Mouse (Mus musculus): Measurements from ENCODE around the gene Sema5a.

Sema5a gene

GRCm38 (mm10) chr15:32626031-32626430 lies 381.4 kb downstream of the Sema5a start:
- in situ Hi-C loops (cut with MboI, MseI) = no loop called here

GRCm38 (mm10) chr15:32633713-32634112 lies 389.1 kb downstream of the Sema5a start:
- in situ Hi-C loops (cut with MboI, MseI) = no loop called here

GRCm38 (mm10) chr15:32637879-32638278 lies 393.3 kb downstream of the Sema5a start:
- in situ Hi-C loops (cut with MboI, MseI) = no loop called here

- in situ Hi-C loops (cut with MboI, MseI) = no loop called here
Measured at GRCm38 (mm10) chr15:32647061-32647687, 402.6 kb downstream of the Sema5a start.

GRCm38 (mm10) chr15:32654046-32654445 lies 409.4 kb downstream of the Sema5a start:
- in situ Hi-C loops (cut with MboI, MseI) = no loop called here

- in situ Hi-C loops (cut with MboI, MseI) = no loop called here
Measured at GRCm38 (mm10) chr15:32656017-32656416, 411.4 kb downstream of the Sema5a start.

- in situ Hi-C loops (cut with MboI, MseI) = no loop called here
Measured at GRCm38 (mm10) chr15:32676446-32676845, 431.8 kb downstream of the Sema5a start.

- in situ Hi-C loops (cut with MboI, MseI) = no loop called here
Measured at GRCm38 (mm10) chr15:32685152-32685551, 440.5 kb downstream of the Sema5a start.

- in situ Hi-C loops (cut with MboI, MseI) = loop anchor here (10.0 kb wide), 1 partner anchor 554 kb away; no protein-coding TSS in a partner anchor
Measured at GRCm38 (mm10) chr15:32691021-32691420, 446.4 kb downstream of the Sema5a start.

- in situ Hi-C loops (cut with MboI, MseI) = loop anchor here (10.0 kb wide), 1 partner anchor 552 kb away; no protein-coding TSS in a partner anchor
Measured at GRCm38 (mm10) chr15:32693006-32693405, 448.4 kb downstream of the Sema5a start.

- in situ Hi-C loops (cut with MboI, MseI) = no loop called here
Measured at GRCm38 (mm10) chr15:32717298-32717985, 472.8 kb downstream of the Sema5a start.

- in situ Hi-C loops (cut with MboI, MseI) = no loop called here
Measured at GRCm38 (mm10) chr15:32718293-32718963, 473.8 kb downstream of the Sema5a start.

GRCm38 (mm10) chr15:32718964-32719311 lies 474.3 kb downstream of the Sema5a start:
- in situ Hi-C loops (cut with MboI, MseI) = no loop called here

- in situ Hi-C loops (cut with MboI, MseI) = loop anchor here (10.0 kb wide), 1 partner anchor 836 kb away; no protein-coding TSS in a partner anchor
Measured at GRCm38 (mm10) chr15:32730839-32731238, 486.2 kb downstream of the Sema5a start.
